Mouse (Mus musculus): ENCODE results near the gene Tfec. TPM values are rescaled to one million over a fixed set of nuclear protein-coding genes. Genes with fewer than 3 reads are reported as not detected.

Tfec gene
- total and polyA plus RNA-seq, 2 experiments from 2014 or later: 0.34 to 0.38 TPM

DNA sequence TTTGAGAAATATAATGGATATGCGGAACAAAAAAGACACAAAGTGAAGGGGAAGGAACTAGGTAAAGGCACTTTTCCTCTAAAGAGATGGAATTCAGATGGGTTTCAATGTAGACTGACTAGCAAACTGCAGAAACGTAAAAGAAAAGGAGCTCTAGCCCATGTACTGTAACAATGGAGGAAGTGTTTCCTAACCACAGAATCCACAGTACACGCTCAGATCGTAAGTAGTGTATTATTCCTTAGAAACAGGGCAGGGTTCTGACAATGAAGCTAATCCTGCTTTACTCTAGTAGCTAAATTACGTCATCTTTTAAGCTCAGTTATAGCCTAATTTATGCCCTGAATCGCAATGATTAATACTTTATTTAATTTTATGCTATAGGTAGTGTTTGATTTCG, 51.7 kb downstream of the Tfec start:
- ATAC-seq (ENCODE audit: insufficient read depth, low read depth) (no peak), DNase-seq (ENCODE audit: low spot score) (no peak)
- Histone ChIP-seq H3K4me2 (ENCODE audit: low read depth, low read length) (no peak overlapping the region), H3K27ac (ENCODE audit: low read depth) (no peak overlapping the region), H3K9ac (replicated peaks; ENCODE audit: low read depth, low read length) (no peak overlapping the region), H3K9me3 (replicated peaks; ENCODE audit: control insufficient read depth, low read length) (no peaks in the 10 kb centered on the region), H3K36me3 (replicated peaks; ENCODE audit: control insufficient read depth, insufficient read depth, low read length) (no peaks in the 10 kb centered on the region), H3K4me3 (ENCODE audit: low read depth, low read length) (no peak overlapping the region), H3K4me1 (ENCODE audit: control insufficient read depth, insufficient read depth) (no peaks in the 10 kb centered on the region), H3K27me3 (ENCODE audit: control insufficient read depth, insufficient read depth, low read length) (no peaks in the 10 kb centered on the region)
- 84% methylated on average over 7 of the region's 7 CpGs for WGBS
- TF ChIP-seq CTCF (IDR thresholded peaks at IDR 0.05; ENCODE audit: low read depth) (no peak), EP300 (IDR thresholded peaks at IDR 0.05; ENCODE audit: low read depth) (no peak)

DNA sequence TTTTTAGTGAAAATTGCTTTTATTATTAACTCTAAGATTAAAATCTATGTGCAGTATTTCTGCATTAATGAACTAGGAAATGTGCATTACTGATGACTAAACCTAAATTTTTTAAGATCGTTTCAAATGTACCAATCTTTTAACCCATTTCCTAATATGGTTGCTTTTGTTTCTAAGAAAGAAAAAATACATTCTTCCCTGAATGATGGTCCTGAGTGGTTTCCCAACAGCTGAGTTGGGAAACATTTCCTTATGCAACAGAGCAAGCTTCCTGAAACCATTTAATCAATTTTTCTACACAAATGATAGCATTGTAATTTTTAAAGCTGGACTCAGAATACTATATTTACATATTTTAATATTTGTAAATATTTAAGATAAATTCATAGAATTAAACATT, 62.6 kb downstream of the Tfec start:
- Histone ChIP-seq H3K27me3 (ENCODE audit: control insufficient read depth, insufficient read depth, low read length) (no peaks in the 10 kb centered on the region), H3K4me1 (ENCODE audit: control insufficient read depth, insufficient read depth) (no peaks in the 10 kb centered on the region), H3K27ac (ENCODE audit: low read depth) (no peak overlapping the region), H3K4me2 (ENCODE audit: low read depth, low read length) (no peak overlapping the region), H3K9ac (replicated peaks; ENCODE audit: low read depth, low read length) (no peak overlapping the region), H3K4me3 (ENCODE audit: low read depth, low read length) (no peak overlapping the region), H3K9me3 (replicated peaks; ENCODE audit: control insufficient read depth, low read length) (no peaks in the 10 kb centered on the region), H3K36me3 (replicated peaks; ENCODE audit: control insufficient read depth, insufficient read depth, low read length) (no peaks in the 10 kb centered on the region)
- ATAC-seq (ENCODE audit: insufficient read depth, low read depth): no peak
- no peak for TF ChIP-seq CTCF (IDR thresholded peaks at IDR 0.05; ENCODE audit: low read depth)
- TF ChIP-seq EP300 (IDR thresholded peaks at IDR 0.05; ENCODE audit: low read depth): no peak
- WGBS: 59% methylated on average over 1 of the region's 1 CpGs
- DNase-seq (ENCODE audit: low spot score): no peak

DNA sequence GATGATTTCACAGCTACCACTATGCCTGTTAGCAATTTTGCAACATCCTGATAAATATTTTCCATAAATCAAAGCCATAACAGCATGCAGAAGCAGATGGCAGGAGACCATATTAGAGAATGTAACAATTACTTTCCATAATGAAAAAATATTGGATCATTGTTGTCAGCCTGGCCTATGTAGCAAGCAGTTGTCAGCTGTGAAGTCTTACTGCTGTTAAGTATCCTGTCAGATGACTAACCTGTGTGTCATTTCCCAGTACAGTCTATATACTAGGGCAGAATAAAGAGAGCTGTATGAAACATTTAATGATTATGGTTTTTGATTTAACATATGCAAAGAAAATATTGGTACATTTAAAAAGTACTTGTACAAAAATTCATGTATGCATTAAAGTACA, 69.9 kb downstream of the Tfec start:
- ATAC-seq (ENCODE audit: insufficient read depth, low read depth): no peak
- H3K9me3 ChIP-seq (replicated peaks; ENCODE audit: control insufficient read depth, low read length): no peaks in the 10 kb centered on the region
- TF ChIP-seq CTCF (IDR thresholded peaks at IDR 0.05; ENCODE audit: low read depth) (no peak), EP300 (IDR thresholded peaks at IDR 0.05; ENCODE audit: low read depth) (no peak)

DNA sequence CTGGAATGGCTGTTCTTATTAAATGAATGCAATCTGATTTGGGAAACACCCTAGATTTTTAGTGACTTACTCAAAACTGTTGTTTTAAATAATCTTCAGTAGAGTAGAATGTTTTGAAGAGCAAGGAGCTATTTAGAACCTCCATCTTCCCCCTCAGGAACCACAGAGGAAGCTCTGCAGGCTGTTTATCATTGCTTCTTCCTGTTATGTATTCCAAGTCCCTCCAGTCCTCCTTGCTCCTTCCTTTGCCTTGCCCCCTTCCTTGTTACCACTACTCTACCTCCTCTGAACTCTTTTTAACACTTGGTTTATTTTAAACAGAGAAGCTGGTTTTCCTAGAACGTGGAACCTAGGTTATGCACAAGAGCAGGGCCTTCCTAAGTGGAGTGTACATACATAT, 76.3 kb downstream of the Tfec start:
- Histone ChIP-seq H3K4me3 (ENCODE audit: low read depth, low read length) (no peak overlapping the region), H3K4me2 (ENCODE audit: low read depth, low read length) (no peak overlapping the region), H3K27ac (ENCODE audit: low read depth) (no peak overlapping the region), H3K9me3 (replicated peaks; ENCODE audit: control insufficient read depth, low read length) (no peaks in the 10 kb centered on the region), H3K4me1 (ENCODE audit: control insufficient read depth, insufficient read depth) (no peaks in the 10 kb centered on the region), H3K27me3 (ENCODE audit: control insufficient read depth, insufficient read depth, low read length) (no peaks in the 10 kb centered on the region), H3K36me3 (replicated peaks; ENCODE audit: control insufficient read depth, insufficient read depth, low read length) (no peaks in the 10 kb centered on the region), H3K9ac (replicated peaks; ENCODE audit: low read depth, low read length) (no peak overlapping the region)
- ATAC-seq (ENCODE audit: insufficient read depth, low read depth) (no peak), DNase-seq (ENCODE audit: low spot score) (no peak)
- WGBS: 43% methylated on average over 1 of the region's 1 CpGs
- TF ChIP-seq CTCF (IDR thresholded peaks at IDR 0.05; ENCODE audit: low read depth) (no peak), EP300 (IDR thresholded peaks at IDR 0.05; ENCODE audit: low read depth) (no peak)

More for the DNA sequence above, 69.9 kb downstream of the Tfec start:
- no peak for DNase-seq (ENCODE audit: low spot score)
- Histone ChIP-seq H3K4me1 (ENCODE audit: control insufficient read depth, insufficient read depth) (no peaks in the 10 kb centered on the region), H3K36me3 (replicated peaks; ENCODE audit: control insufficient read depth, insufficient read depth, low read length) (no peaks in the 10 kb centered on the region), H3K4me3 (ENCODE audit: low read depth, low read length) (no peak overlapping the region), H3K27ac (ENCODE audit: low read depth) (no peak overlapping the region), H3K4me2 (ENCODE audit: low read depth, low read length) (no peak overlapping the region), H3K27me3 (ENCODE audit: control insufficient read depth, insufficient read depth, low read length) (no peaks in the 10 kb centered on the region), H3K9ac (replicated peaks; ENCODE audit: low read depth, low read length) (no peak overlapping the region)

DNA sequence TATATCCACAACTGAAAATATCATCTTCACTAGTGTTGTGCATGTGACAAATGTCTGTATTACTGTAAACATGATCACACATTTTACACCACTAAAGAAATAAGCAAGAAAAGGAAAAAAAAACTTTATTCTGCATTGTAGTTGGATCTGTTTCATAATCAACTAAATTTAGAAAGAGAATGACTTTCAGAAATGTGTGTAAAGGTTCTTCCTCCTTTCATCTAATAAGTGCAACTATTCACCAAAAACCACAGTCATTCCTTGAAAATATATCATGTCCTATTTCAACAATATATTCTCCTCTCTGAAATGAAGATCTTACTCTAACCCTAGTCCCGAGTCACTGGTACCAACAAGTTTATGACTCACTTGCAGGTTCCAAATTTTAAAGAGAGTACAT, 91.9 kb downstream of the Tfec start:
- Histone ChIP-seq H3K4me3 (ENCODE audit: low read depth, low read length) (no peak overlapping the region), H3K4me2 (ENCODE audit: low read depth, low read length) (no peak overlapping the region), H3K27me3 (ENCODE audit: control insufficient read depth, insufficient read depth, low read length) (no peaks in the 10 kb centered on the region), H3K4me1 (ENCODE audit: control insufficient read depth, insufficient read depth) (no peaks in the 10 kb centered on the region), H3K36me3 (replicated peaks; ENCODE audit: control insufficient read depth, insufficient read depth, low read length) (no peaks in the 10 kb centered on the region), H3K9me3 (replicated peaks; ENCODE audit: control insufficient read depth, low read length) (no peaks in the 10 kb centered on the region), H3K27ac (ENCODE audit: low read depth) (no peak overlapping the region), H3K9ac (replicated peaks; ENCODE audit: low read depth, low read length) (no peak overlapping the region)
- no peak for TF ChIP-seq CTCF (IDR thresholded peaks at IDR 0.05; ENCODE audit: low read depth)
- no peak for TF ChIP-seq EP300 (IDR thresholded peaks at IDR 0.05; ENCODE audit: low read depth)
- DNase-seq (ENCODE audit: low spot score) (no peak), ATAC-seq (ENCODE audit: insufficient read depth, low read depth) (no peak)
- 65% methylated on average over 1 of the region's 1 CpGs for WGBS

DNA sequence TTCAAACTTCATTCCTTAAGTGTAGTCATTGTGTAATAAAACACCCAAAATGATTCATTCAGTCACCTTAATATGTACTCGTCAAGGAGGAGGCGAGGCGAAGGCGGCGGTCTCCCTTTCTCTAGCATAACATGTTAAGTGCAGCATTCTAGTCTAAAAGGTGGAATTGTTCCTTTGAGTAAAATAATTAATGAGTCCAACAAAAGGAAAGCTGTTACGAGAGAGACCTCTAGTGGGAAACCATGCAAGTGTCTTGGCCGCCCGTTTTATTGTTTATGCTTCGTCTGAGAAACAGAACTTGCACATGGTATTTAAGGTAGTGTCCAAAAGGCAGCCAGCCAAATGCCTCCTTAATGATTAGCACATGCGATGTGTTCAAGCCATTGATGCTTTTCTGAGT, 100.6 kb downstream of the Tfec start:
- Histone ChIP-seq H3K4me3 (ENCODE audit: low read depth, low read length) (no peak overlapping the region), H3K27me3 (ENCODE audit: control insufficient read depth, insufficient read depth, low read length) (no peaks in the 10 kb centered on the region), H3K36me3 (replicated peaks; ENCODE audit: control insufficient read depth, insufficient read depth, low read length) (no peaks in the 10 kb centered on the region), H3K9me3 (replicated peaks; ENCODE audit: control insufficient read depth, low read length) (no peaks in the 10 kb centered on the region), H3K9ac (replicated peaks; ENCODE audit: low read depth, low read length) (no peak overlapping the region), H3K4me2 (ENCODE audit: low read depth, low read length) (no peak overlapping the region), H3K4me1 (ENCODE audit: control insufficient read depth, insufficient read depth) (no peaks in the 10 kb centered on the region), H3K27ac (ENCODE audit: low read depth) (no peak overlapping the region)
- no peak for TF ChIP-seq EP300 (IDR thresholded peaks at IDR 0.05; ENCODE audit: low read depth)
- peak; percentile 58 for TF ChIP-seq CTCF (IDR thresholded peaks at IDR 0.05; ENCODE audit: low read depth)
- ATAC-seq (ENCODE audit: insufficient read depth, low read depth) (no peak), DNase-seq (ENCODE audit: low spot score) (peak; percentile 18)
- 36% methylated on average over 10 of the region's 10 CpGs for WGBS

Data from heart, postnatal 0 days (tissue).